ENCODE assay signal across 11 mouse cellular contexts in genomic region chr19:7197445-7197844, GRCm38 (mm10). TPM values are rescaled to one million over a fixed set of nuclear protein-coding genes. Genes with fewer than 3 reads are reported as not detected.
DNase-seq lines count a peak whose midpoint lies in the region; ATAC-seq and TF ChIP-seq lines count a peak whose summit lies in the region.
"Had no signal": no experiment of that assay in that cellular context is flagged by ENCODE, and none has a peak within 500 bp of the region (broad histone marks: within the 10 kb centered on the region; RNA-seq: fewer than 3 reads in every experiment).

No protein-coding gene starts in this region.

- H3K9me3 ChIP-seq in kidney, postnatal 0 days (replicated peaks; ENCODE audit: low read length) = no peaks in the 10 kb centered on the region
- no peaks in the 10 kb centered on the region for H3K9me3 ChIP-seq in hindbrain, embryonic 12.5 days (replicated peaks)
- no peaks in the 10 kb centered on the region for H3K9me3 ChIP-seq in limb, embryonic 13.5 days
- no peaks in the 10 kb centered on the region for H3K9me3 ChIP-seq in neural tube, embryonic 15.5 days (replicated peaks)

- no peak overlapping the region for H3K9ac ChIP-seq in kidney, postnatal 0 days (ENCODE audit: low read depth, low read length)
- H3K9ac ChIP-seq in hindbrain, embryonic 12.5 days = no peak overlapping the region
- 0 out of 2 replicates have a peak overlapping the region, but pooled peaks have one; percentile 13 for H3K9ac ChIP-seq in limb, embryonic 13.5 days
- no peak overlapping the region for H3K9ac ChIP-seq in neural tube, embryonic 15.5 days (replicated peaks)

- TF ChIP-seq CTCF in kidney, postnatal 0 days (IDR thresholded peaks at IDR 0.05; ENCODE audit: low read depth) = no peak

- no peak for DNase-seq in kidney, postnatal 0 days (ENCODE audit: low spot score)
- no peak for DNase-seq in kidney, postnatal 25 days
- DNase-seq in thymus, postnatal 36 days = no peak
- DNase-seq in gastrocnemius, postnatal 10 days = no peak
- DNase-seq: cerebellum, postnatal 10 days; gastrocnemius, postnatal 36 days; layer of hippocampus, adult 9-11 months; right cerebral cortex, adult 18-20 months had no signal

- WGBS in kidney, postnatal 0 days = 81% methylated on average over 9 of the region's 9 CpGs
- 88% methylated on average over 9 of the region's 9 CpGs for WGBS in hindbrain, embryonic 12.5 days
- 83% methylated on average over 9 of the region's 9 CpGs for WGBS in limb, embryonic 13.5 days
- 81% methylated on average over 9 of the region's 9 CpGs for WGBS in neural tube, embryonic 15.5 days

- no peak overlapping the region for H3K4me2 ChIP-seq in kidney, postnatal 0 days (ENCODE audit: low read length)
- no peak overlapping the region for H3K4me2 ChIP-seq in hindbrain, embryonic 12.5 days (replicated peaks)
- no peak overlapping the region for H3K4me2 ChIP-seq in limb, embryonic 13.5 days (replicated peaks)
- no peak overlapping the region for H3K4me2 ChIP-seq in neural tube, embryonic 15.5 days

- peaks cover 24% of the 10 kb centered on the region for H3K4me1 ChIP-seq in kidney, postnatal 0 days (replicated peaks; ENCODE audit: insufficient read depth, low read length)
- peaks cover 30% of the 10 kb centered on the region for H3K4me1 ChIP-seq in hindbrain, embryonic 12.5 days
- H3K4me1 ChIP-seq in limb, embryonic 13.5 days = peaks cover 31% of the 10 kb centered on the region
- peaks cover 23% of the 10 kb centered on the region for H3K4me1 ChIP-seq in neural tube, embryonic 15.5 days

- no peaks in the 10 kb centered on the region for H3K27me3 ChIP-seq in kidney, postnatal 0 days (ENCODE audit: insufficient read depth, low read length)
- H3K27me3 ChIP-seq in hindbrain, embryonic 12.5 days = peaks cover 2% of the 10 kb centered on the region; the same call in 1 of the 2 replicates
- H3K27me3 ChIP-seq in limb, embryonic 13.5 days = peaks cover 2% of the 10 kb centered on the region; the same call in 1 of the 2 replicates
- peaks cover 3% of the 10 kb centered on the region; the same call in 1 of the 2 replicates for H3K27me3 ChIP-seq in neural tube, embryonic 15.5 days (replicated peaks)

- no peak overlapping the region for H3K27ac ChIP-seq in kidney, postnatal 0 days
- no peak overlapping the region for H3K27ac ChIP-seq in hindbrain, embryonic 12.5 days
- H3K27ac ChIP-seq in limb, embryonic 13.5 days = 0 out of 2 replicates have a peak overlapping the region, but pooled peaks have one; percentile 10
- H3K27ac ChIP-seq in neural tube, embryonic 15.5 days (replicated peaks) = no peak overlapping the region

- peaks cover 37% of the 10 kb centered on the region for H3K36me3 ChIP-seq in kidney, postnatal 0 days (ENCODE audit: insufficient read depth, low read length)
- H3K36me3 ChIP-seq in hindbrain, embryonic 12.5 days = peaks cover 48% of the 10 kb centered on the region
- H3K36me3 ChIP-seq in limb, embryonic 13.5 days = peaks cover 52% of the 10 kb centered on the region
- peaks cover 49% of the 10 kb centered on the region for H3K36me3 ChIP-seq in neural tube, embryonic 15.5 days

- no peak overlapping the region for H3K4me3 ChIP-seq in kidney, postnatal 0 days (replicated peaks; ENCODE audit: low read depth, low read length)
- no peak overlapping the region for H3K4me3 ChIP-seq in hindbrain, embryonic 12.5 days
- no peak overlapping the region for H3K4me3 ChIP-seq in limb, embryonic 13.5 days
- H3K4me3 ChIP-seq in neural tube, embryonic 15.5 days (replicated peaks) = no peak overlapping the region

- peak; percentile 25; the same call in 1 of the 2 replicates for ATAC-seq in kidney, postnatal 0 days (replicated peaks; ENCODE audit: low FRiP score, low read depth)
- ATAC-seq in hindbrain, embryonic 12.5 days (ENCODE audit: low FRiP score) = peak; percentile 29; the same call in 1 of the 2 replicates
- peak; percentile 10 for ATAC-seq in limb, embryonic 13.5 days (ENCODE audit: low FRiP score, low read depth)
- ATAC-seq in neural tube, embryonic 15.5 days (ENCODE audit: low FRiP score) = peak; percentile 39; the same call in 1 of the 2 replicates

RNA-seq across cellular contexts. Expression of gene Otub1, which starts 8.7 kb away (rescaled TPM):
- 197 and 209 TPM in 2 replicates for polyA plus RNA-seq in kidney, postnatal 0 days (2015; fragmentation: Nextera tagmentation; extraction: Ambion mirVana)
- polyA plus RNA-seq in hindbrain, embryonic 12.5 days (2016; fragmentation: Nextera tagmentation; extraction: Ambion mirVana) = 217 and 218 TPM in 2 replicates
- polyA plus RNA-seq in limb, embryonic 13.5 days (2015; fragmentation: Nextera tagmentation; extraction: Ambion mirVana) = 226 and 229 TPM in 2 replicates
- 226 and 235 TPM in 2 replicates for polyA plus RNA-seq in neural tube, embryonic 15.5 days (2015; fragmentation: Nextera tagmentation; extraction: Ambion mirVana)
- 10 to 100 TPM; 63.2 to 67.3 TPM for total RNA-seq in gastrocnemius, postnatal 10 days (2021)

RNA-seq across cellular contexts. Expression of gene Cox8a, which starts 20.0 kb away (rescaled TPM):
- 2,325 and 2,471 TPM in 2 replicates for polyA plus RNA-seq in kidney, postnatal 0 days (2015; fragmentation: Nextera tagmentation; extraction: Ambion mirVana)
- 715 and 817 TPM in 2 replicates for polyA plus RNA-seq in hindbrain, embryonic 12.5 days (2016; fragmentation: Nextera tagmentation; extraction: Ambion mirVana)
- 734 and 747 TPM in 2 replicates for polyA plus RNA-seq in limb, embryonic 13.5 days (2015; fragmentation: Nextera tagmentation; extraction: Ambion mirVana)
- 1,209 and 1,254 TPM in 2 replicates for polyA plus RNA-seq in neural tube, embryonic 15.5 days (2015; fragmentation: Nextera tagmentation; extraction: Ambion mirVana)
- total RNA-seq in gastrocnemius, postnatal 10 days (2021) = 100 to 1,000 TPM; 275 to 315 TPM

RNA-seq across cellular contexts. Expression of gene Naa40, which starts 43.5 kb away (rescaled TPM):
- 47.3 and 55.8 TPM in 2 replicates for polyA plus RNA-seq in kidney, postnatal 0 days (2015; fragmentation: Nextera tagmentation; extraction: Ambion mirVana)
- polyA plus RNA-seq in hindbrain, embryonic 12.5 days (2016; fragmentation: Nextera tagmentation; extraction: Ambion mirVana) = 75.9 and 77.6 TPM in 2 replicates
- 58.0 and 60.1 TPM in 2 replicates for polyA plus RNA-seq in limb, embryonic 13.5 days (2015; fragmentation: Nextera tagmentation; extraction: Ambion mirVana)
- polyA plus RNA-seq in neural tube, embryonic 15.5 days (2015; fragmentation: Nextera tagmentation; extraction: Ambion mirVana) = 59.6 and 61.3 TPM in 2 replicates
- 10 to 100 TPM; 12.5 to 15.9 TPM for total RNA-seq in gastrocnemius, postnatal 10 days (2021)
